Mouse (Mus musculus) cerebellum, adult 8-10 months (tissue): ENCODE results near the gene Vwa7.
"Not testable (repeated sequence)": the region's sequence is repeated elsewhere in the genome, so short reads cannot be mapped to it uniquely, and the experiment has no call there.

Source experiments
- DNase-seq: peaks from one replicate; pipeline ENCODE4 v3.0.0; 2022

Gene Vwa7

GRCm38 (mm10) chr17:35022541-35023060 is 6.2 kb downstream of the Vwa7 start:
- no peak for DNase-seq

- DNase-seq, result no peak
Observed at GRCm38 (mm10) chr17:35023221-35023620, 6.8 kb downstream of the Vwa7 start.

- no peak for DNase-seq
Observed at GRCm38 (mm10) chr17:35023756-35024155, 7.4 kb downstream of the Vwa7 start.

- DNase-seq, result no peak
Observed at GRCm38 (mm10) chr17:35024261-35024660, 7.9 kb downstream of the Vwa7 start.

GRCm38 (mm10) chr17:35024691-35025488 is 8.5 kb downstream of the Vwa7 start:
- DNase-seq, result no peak

- no peak for DNase-seq
Observed at GRCm38 (mm10) chr17:35026206-35026605, 9.8 kb downstream of the Vwa7 start.

GRCm38 (mm10) chr17:35027277-35028068 is 11.1 kb downstream of the Vwa7 start, which contains the start of gene Sapcd1:
Sapcd1 (minus strand) TSS chr17:35028016.
- DNase-seq, result peak; percentile 25

GRCm38 (mm10) chr17:35028315-35028714 is 11.9 kb downstream of the Vwa7 start:
- DNase-seq, result no peak

GRCm38 (mm10) chr17:35029691-35030532 is 13.5 kb downstream of the Vwa7 start:
- no peak for DNase-seq

GRCm38 (mm10) chr17:35031272-35031671 is 14.9 kb downstream of the Vwa7 start:
- DNase-seq, result no peak

GRCm38 (mm10) chr17:35031880-35032279 is 15.5 kb downstream of the Vwa7 start:
- no peak for DNase-seq

GRCm38 (mm10) chr17:35032323-35032870 is 16.0 kb downstream of the Vwa7 start:
- DNase-seq, result no peak

GRCm38 (mm10) chr17:35033703-35034102 is 17.3 kb downstream of the Vwa7 start:
- DNase-seq, result not testable (repeated sequence)

- DNase-seq, result no peak
Observed at GRCm38 (mm10) chr17:35034896-35035295, 18.5 kb downstream of the Vwa7 start.

- no peak for DNase-seq
Observed at GRCm38 (mm10) chr17:35039121-35039873, 22.9 kb downstream of the Vwa7 start.

- DNase-seq, result no peak
Observed at GRCm38 (mm10) chr17:35043794-35044193, 27.4 kb downstream of the Vwa7 start.

- DNase-seq, result peak; percentile 5
Observed at GRCm38 (mm10) chr17:35044904-35045806, 28.8 kb downstream of the Vwa7 start.

- DNase-seq, result peak; percentile 39
Observed at GRCm38 (mm10) chr17:35045807-35046680, 29.7 kb downstream of the Vwa7 start.

GRCm38 (mm10) chr17:35046681-35047455 is 30.5 kb downstream of the Vwa7 start, which contains the start of gene Msh5:
Msh5 (minus strand) TSS chr17:35046745.
- DNase-seq, result peak; percentile 94
